In the genomic region with DNA sequence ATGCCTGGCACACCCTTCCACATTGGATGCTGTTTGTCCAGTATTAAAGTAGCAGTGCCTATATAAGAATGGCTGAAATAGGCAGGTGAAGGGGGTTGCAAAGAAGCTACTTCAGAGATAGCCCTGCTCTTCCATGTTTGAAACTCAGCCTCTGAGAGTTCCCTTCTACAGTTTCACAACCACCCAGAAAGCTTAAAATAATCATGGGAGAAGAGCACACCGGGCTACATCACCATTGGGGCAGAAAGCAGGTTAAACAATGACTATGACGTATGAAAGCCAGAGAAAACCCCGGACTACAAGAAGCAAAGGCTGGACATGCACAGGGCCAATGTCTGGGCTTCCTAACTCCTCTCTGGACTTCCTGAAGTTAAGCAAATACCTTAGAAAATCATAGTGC, we compare ENCODE assay signal across 26 mouse cellular contexts.
DNase-seq lines count a peak whose midpoint lies in the region; ATAC-seq and TF ChIP-seq lines count a peak whose summit lies in the region.
"Had no signal": no experiment of that assay in that cellular context is flagged by ENCODE, and none has a peak within 500 bp of the region (broad histone marks: within the 10 kb centered on the region; RNA-seq: fewer than 3 reads in every experiment).

No protein-coding gene starts in this region.

- no peak for ATAC-seq in intestine, embryonic 16.5 days
- no peak for ATAC-seq in intestine, postnatal 0 days
- no peak for ATAC-seq in limb, embryonic 13.5 days (ENCODE audit: low FRiP score, low read depth)
- no peak for ATAC-seq in midbrain, embryonic 11.5 days (ENCODE audit: low FRiP score)
- ATAC-seq in midbrain, embryonic 14.5 days (ENCODE audit: low FRiP score, low TSS enrichment) = no peak
- ATAC-seq: forebrain, embryonic 13.5 days; forebrain, postnatal 0 days; hindbrain, embryonic 16.5 days; Patski had no signal

- H3K4me2 ChIP-seq in intestine, embryonic 16.5 days (ENCODE audit: low read depth, low read length) = no peak overlapping the region
- no peak overlapping the region for H3K4me2 ChIP-seq in intestine, postnatal 0 days (replicated peaks; ENCODE audit: low read depth)
- H3K4me2 ChIP-seq in limb, embryonic 13.5 days (replicated peaks) = no peak overlapping the region
- H3K4me2 ChIP-seq in midbrain, embryonic 11.5 days = no peak overlapping the region
- H3K4me2 ChIP-seq in midbrain, embryonic 14.5 days (ENCODE audit: low read length) = no peak overlapping the region
- H3K4me2 ChIP-seq: forebrain, embryonic 13.5 days; heart, embryonic 12.5 days; heart, embryonic 15.5 days; hindbrain, embryonic 13.5 days had no signal

- H3K27me3 ChIP-seq in intestine, embryonic 16.5 days (replicated peaks; ENCODE audit: control insufficient read depth, insufficient read depth, low read length) = no peaks in the 10 kb centered on the region
- H3K27me3 ChIP-seq in intestine, postnatal 0 days (replicated peaks; ENCODE audit: control insufficient read depth, insufficient read depth, low read length) = no peaks in the 10 kb centered on the region
- no peaks in the 10 kb centered on the region for H3K27me3 ChIP-seq in limb, embryonic 13.5 days
- no peaks in the 10 kb centered on the region for H3K27me3 ChIP-seq in limb, embryonic 10.5 days (ENCODE audit: low read depth, poor library complexity, severe bottlenecking)
- H3K27me3 ChIP-seq in midbrain, embryonic 11.5 days (ENCODE audit: control insufficient read depth, insufficient read depth, low read length) = no peaks in the 10 kb centered on the region
- H3K27me3 ChIP-seq in midbrain, embryonic 14.5 days (ENCODE audit: control insufficient read depth, insufficient read depth, low read length) = no peaks in the 10 kb centered on the region
- H3K27me3 ChIP-seq: forebrain, embryonic 13.5 days; heart, embryonic 12.5 days; heart, embryonic 15.5 days; Patski had no signal

- no peaks in the 10 kb centered on the region for H3K9me3 ChIP-seq in intestine, embryonic 16.5 days (ENCODE audit: control insufficient read depth, low read length)
- no peaks in the 10 kb centered on the region for H3K9me3 ChIP-seq in intestine, postnatal 0 days (ENCODE audit: control insufficient read depth)
- H3K9me3 ChIP-seq in limb, embryonic 13.5 days = no peaks in the 10 kb centered on the region
- H3K9me3 ChIP-seq in limb, embryonic 10.5 days (replicated peaks) = no peaks in the 10 kb centered on the region
- H3K9me3 ChIP-seq in midbrain, embryonic 11.5 days (ENCODE audit: control insufficient read depth, low read length) = no peaks in the 10 kb centered on the region
- no peaks in the 10 kb centered on the region for H3K9me3 ChIP-seq in midbrain, embryonic 14.5 days (ENCODE audit: control insufficient read depth, low read length)
- H3K9me3 ChIP-seq: forebrain, embryonic 10.5 days; forebrain, embryonic 13.5 days; G1E; heart, embryonic 12.5 days; heart, embryonic 15.5 days; hindbrain, embryonic 10.5 days; hindbrain, embryonic 13.5 days had no signal

- TF ChIP-seq CTCF in intestine, postnatal 0 days (IDR thresholded peaks at IDR 0.05; ENCODE audit: low read depth) = no peak

- H3K27ac ChIP-seq in intestine, embryonic 16.5 days (ENCODE audit: low read length) = peak overlapping the region; percentile 17; the same call in 1 of the 2 replicates
- no peak overlapping the region for H3K27ac ChIP-seq in intestine, postnatal 0 days (ENCODE audit: low read depth, low read length)
- H3K27ac ChIP-seq in limb, embryonic 13.5 days = peak overlapping the region; percentile 48; the same call in 1 of the 2 replicates
- no peak overlapping the region for H3K27ac ChIP-seq in limb, embryonic 10.5 days
- H3K27ac ChIP-seq in midbrain, embryonic 11.5 days (ENCODE audit: low read depth, low read length) = no peak overlapping the region
- H3K27ac ChIP-seq in midbrain, embryonic 14.5 days (replicated peaks; ENCODE audit: low read depth, low read length) = no peak overlapping the region
- H3K27ac ChIP-seq: forebrain, embryonic 10.5 days; forebrain, embryonic 13.5 days; gastrocnemius, adult 2 months; heart, embryonic 15.5 days; hindbrain, embryonic 10.5 days; hindbrain, embryonic 13.5 days had no signal

- WGBS in intestine, embryonic 16.5 days = 63% methylated on average over 3 of the region's 3 CpGs
- 58% methylated on average over 3 of the region's 3 CpGs for WGBS in intestine, postnatal 0 days
- 89% methylated on average over 3 of the region's 3 CpGs for WGBS in limb, embryonic 13.5 days
- 90% methylated on average over 3 of the region's 3 CpGs for WGBS in limb, embryonic 10.5 days
- WGBS in midbrain, embryonic 11.5 days = 88% methylated on average over 3 of the region's 3 CpGs
- WGBS in midbrain, embryonic 14.5 days = 85% methylated on average over 3 of the region's 3 CpGs

- H3K4me1 ChIP-seq in intestine, embryonic 16.5 days (ENCODE audit: control insufficient read depth, insufficient read depth, low read length) = peaks cover 35% of the 10 kb centered on the region
- peaks cover 13% of the 10 kb centered on the region for H3K4me1 ChIP-seq in intestine, postnatal 0 days (replicated peaks; ENCODE audit: control insufficient read depth, insufficient read depth, low read length)
- peaks cover 86% of the 10 kb centered on the region for H3K4me1 ChIP-seq in limb, embryonic 13.5 days
- peaks cover 70% of the 10 kb centered on the region for H3K4me1 ChIP-seq in limb, embryonic 10.5 days
- H3K4me1 ChIP-seq in midbrain, embryonic 11.5 days (ENCODE audit: control insufficient read depth, insufficient read depth, low read length) = no peaks in the 10 kb centered on the region; the same call in 1 of the 2 replicates
- peaks cover 3% of the 10 kb centered on the region; the same call in 1 of the 2 replicates for H3K4me1 ChIP-seq in midbrain, embryonic 14.5 days (ENCODE audit: control insufficient read depth, insufficient read depth, low read length)

- H3K4me3 ChIP-seq in intestine, embryonic 16.5 days (ENCODE audit: low read length) = no peak overlapping the region
- no peak overlapping the region for H3K4me3 ChIP-seq in intestine, postnatal 0 days (ENCODE audit: low read depth, low read length)
- no peak overlapping the region for H3K4me3 ChIP-seq in limb, embryonic 13.5 days
- H3K4me3 ChIP-seq in limb, embryonic 10.5 days = no peak overlapping the region
- H3K4me3 ChIP-seq in midbrain, embryonic 11.5 days (ENCODE audit: low read depth, low read length) = no peak overlapping the region
- no peak overlapping the region for H3K4me3 ChIP-seq in midbrain, embryonic 14.5 days (replicated peaks; ENCODE audit: low read depth, low read length)
- H3K4me3 ChIP-seq: forebrain, embryonic 10.5 days; forebrain, embryonic 13.5 days; gastrocnemius, adult 2 months; heart, embryonic 12.5 days; heart, embryonic 15.5 days; hindbrain, embryonic 10.5 days; hindbrain, embryonic 13.5 days had no signal

- DNase-seq in limb, embryonic 10.5 days (ENCODE audit: low spot score) = no peak
- peak; percentile 73 for DNase-seq in midbrain, embryonic 11.5 days (ENCODE audit: low spot score, missing footprints)
- DNase-seq in midbrain, embryonic 14.5 days = no peak
- DNase-seq: adrenal gland, postnatal 10 days; adrenal gland, postnatal 36 days; cerebellum, adult 18-20 months; cerebellum, adult 9-10 months; cerebellum, postnatal 14 days; forebrain, postnatal 0 days; gastrocnemius, adult 2 months; gastrocnemius, postnatal 14 days; heart, adult 11 months; heart, postnatal 10 days; heart, postnatal 36 days had no signal

- no peak overlapping the region for H3K9ac ChIP-seq in intestine, embryonic 16.5 days (ENCODE audit: low read depth, low read length)
- no peak overlapping the region for H3K9ac ChIP-seq in intestine, postnatal 0 days (ENCODE audit: low read depth, low read length)
- no peak overlapping the region for H3K9ac ChIP-seq in limb, embryonic 13.5 days
- no peak overlapping the region for H3K9ac ChIP-seq in midbrain, embryonic 11.5 days (ENCODE audit: low read length)
- no peak overlapping the region for H3K9ac ChIP-seq in midbrain, embryonic 14.5 days (replicated peaks; ENCODE audit: low read length)
- H3K9ac ChIP-seq: forebrain, embryonic 13.5 days; forebrain, postnatal 0 days; heart, embryonic 12.5 days; heart, embryonic 15.5 days; hindbrain, embryonic 13.5 days had no signal

- H3K36me3 ChIP-seq in intestine, embryonic 16.5 days (ENCODE audit: control insufficient read depth, insufficient read depth, low read length) = no peaks in the 10 kb centered on the region
- no peaks in the 10 kb centered on the region for H3K36me3 ChIP-seq in intestine, postnatal 0 days (ENCODE audit: control insufficient read depth, insufficient read depth)
- H3K36me3 ChIP-seq in limb, embryonic 13.5 days = no peaks in the 10 kb centered on the region
- no peaks in the 10 kb centered on the region for H3K36me3 ChIP-seq in limb, embryonic 10.5 days
- H3K36me3 ChIP-seq in midbrain, embryonic 11.5 days (ENCODE audit: control insufficient read depth, insufficient read depth, low read length) = no peaks in the 10 kb centered on the region
- no peaks in the 10 kb centered on the region for H3K36me3 ChIP-seq in midbrain, embryonic 14.5 days (ENCODE audit: control insufficient read depth, insufficient read depth, low read length)
- H3K36me3 ChIP-seq: forebrain, embryonic 10.5 days; heart, embryonic 12.5 days; heart, embryonic 15.5 days; hindbrain, embryonic 10.5 days; hindbrain, embryonic 13.5 days had no signal

Comparison
In these comparisons a context has a peak if more than half of its experiments do, and no peak if none do; other contexts are left out.
1. H3K27ac ChIP-seq: peak in intestine, embryonic 16.5 days (single experiment) and limb, embryonic 13.5 days (single experiment); none in intestine, postnatal 0 days (single experiment), limb, embryonic 10.5 days (single experiment), midbrain, embryonic 11.5 days (single experiment) and midbrain, embryonic 14.5 days (single experiment).